Mouse (Mus musculus) testis, adult 2 months (tissue): ENCODE measurements at regions not wholly inside any gene's neighbourhood (a gene's known extent, or its start where the extent isn't known, plus 50 kb on each side); places are given as distances from the start of the nearest gene placed in this dataset.

Source experiments
- H3K27ac ChIP-seq: fragments of 200-500 bp; 2 replicates; pipeline ENCODE4 v1.5.1; 2012; ENCODE audit warnings: low read depth, low read length; ENCODE audit not compliant: control insufficient read depth, insufficient read depth
- H3K27me3 ChIP-seq: fragments of 200-500 bp; 2 replicates; pipeline ENCODE4 v1.6.1; 2012; ENCODE audit warnings: mild to moderate bottlenecking, low read length, moderate library complexity; ENCODE audit not compliant: control insufficient read depth, insufficient read depth
- H3K36me3 ChIP-seq: fragments of 200-500 bp; 2 replicates; pipeline ENCODE4 v1.6.1; 2012; ENCODE audit warnings: mild to moderate bottlenecking, low read length; ENCODE audit not compliant: control insufficient read depth, insufficient read depth
- H3K4me1 ChIP-seq: fragments of 200-500 bp; 2 replicates; pipeline ENCODE4 v1.6.1; 2012; ENCODE audit warnings: low read length; ENCODE audit not compliant: control insufficient read depth, insufficient read depth
- H3K4me3 ChIP-seq: fragments of 200-500 bp; 2 replicates; pipeline ENCODE4 v1.5.1; 2012; ENCODE audit warnings: low read depth, mild to moderate bottlenecking, low read length, moderate library complexity, mixed read lengths; ENCODE audit not compliant: control insufficient read depth
- CTCF ChIP-seq: fragments of 200-500 bp; IDR thresholded peaks from 2 replicates; pipeline ENCODE4 v1.5.1; 2012; ENCODE audit warnings: low read depth, mild to moderate bottlenecking, inconsistent platforms, low read length, moderate library complexity; ENCODE audit not compliant: control insufficient read depth, insufficient read depth, insufficient replicate concordance
- POLR2A ChIP-seq: fragments of 200-500 bp; IDR thresholded peaks from 2 replicates; pipeline ENCODE4 v1.6.1; 2012; ENCODE audit warnings: low read depth, mild to moderate bottlenecking, inconsistent platforms, low read length, moderate library complexity; ENCODE audit not compliant: control insufficient read depth

GRCm38 (mm10) chr16:73719691-73720090 is 691.9 kb downstream of the Robo2 start:
- Histone ChIP-seq H3K27me3 (no peaks in the 10 kb centered on the region), H3K27ac (no peak overlapping the region), H3K4me1 (no peaks in the 10 kb centered on the region), H3K4me3 (no peak overlapping the region), H3K36me3 (no peaks in the 10 kb centered on the region)
- no peak for TF ChIP-seq POLR2A
- TF ChIP-seq CTCF = no peak

- Histone ChIP-seq H3K4me3 (no peak overlapping the region), H3K27me3 (no peaks in the 10 kb centered on the region), H3K36me3 (no peaks in the 10 kb centered on the region), H3K27ac (no peak overlapping the region), H3K4me1 (no peaks in the 10 kb centered on the region)
- no peak for TF ChIP-seq POLR2A
- TF ChIP-seq CTCF = no peak
Observed at GRCm38 (mm10) chr16:73716301-73716700, 695.3 kb downstream of the Robo2 start.

DNA sequence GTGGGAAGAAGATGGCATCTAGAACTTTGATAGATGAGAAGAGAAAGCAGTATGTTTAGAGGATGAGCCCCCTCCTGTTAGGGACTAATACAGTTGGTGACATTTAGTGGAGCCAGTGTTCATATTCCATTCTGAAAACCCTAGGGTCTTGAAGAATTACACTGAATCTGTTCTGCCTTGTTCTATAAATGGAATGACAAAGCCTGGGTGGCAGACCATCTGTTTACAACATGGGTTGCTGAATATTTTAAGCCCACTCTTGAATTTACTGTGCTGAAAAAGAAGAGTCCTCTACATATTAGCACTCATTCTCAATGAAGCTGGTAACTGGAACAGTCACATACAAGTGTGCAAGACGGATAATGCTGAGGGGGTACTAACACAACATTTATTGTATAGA is 704.6 kb downstream of the Robo2 start:
- Histone ChIP-seq H3K4me3 (no peak overlapping the region), H3K27me3 (no peaks in the 10 kb centered on the region), H3K4me1 (no peaks in the 10 kb centered on the region), H3K36me3 (no peaks in the 10 kb centered on the region), H3K27ac (no peak overlapping the region)
- no peak for TF ChIP-seq CTCF

GRCm38 (mm10) chr16:73689274-73689673 is 722.4 kb downstream of the Robo2 start:
- H3K4me1 ChIP-seq = no peaks in the 10 kb centered on the region
- no peaks in the 10 kb centered on the region for H3K27me3 ChIP-seq
- H3K4me3 ChIP-seq = no peak overlapping the region
- H3K36me3 ChIP-seq = no peaks in the 10 kb centered on the region
- TF ChIP-seq CTCF (no peak), POLR2A (no peak)
- no peak overlapping the region for H3K27ac ChIP-seq

DNA sequence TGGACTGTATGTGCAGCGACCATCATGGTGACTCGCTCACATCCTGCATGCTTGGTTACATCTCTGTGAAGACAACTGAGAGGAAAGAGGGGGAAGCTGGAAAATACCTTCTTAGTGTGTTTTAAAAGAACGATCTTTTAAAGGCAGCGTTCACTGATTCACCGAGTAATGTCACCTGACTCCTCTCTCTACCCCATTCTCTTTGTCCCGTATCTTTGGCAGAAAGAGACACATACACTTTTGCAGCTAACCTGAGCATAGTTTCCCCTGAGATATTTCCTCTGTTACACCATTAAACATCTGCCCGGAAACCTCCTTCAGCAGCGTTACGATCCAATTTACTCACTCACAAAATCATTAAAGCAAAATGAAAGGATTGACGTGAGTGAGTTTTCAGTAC is 731.8 kb downstream of the Robo2 start:
- no peaks in the 10 kb centered on the region for H3K36me3 ChIP-seq
- no peak for TF ChIP-seq POLR2A
- TF ChIP-seq CTCF = no peak
- H3K4me3 ChIP-seq = no peak overlapping the region
- no peaks in the 10 kb centered on the region for H3K27me3 ChIP-seq
- no peak overlapping the region for H3K27ac ChIP-seq
- H3K4me1 ChIP-seq = no peaks in the 10 kb centered on the region

DNA sequence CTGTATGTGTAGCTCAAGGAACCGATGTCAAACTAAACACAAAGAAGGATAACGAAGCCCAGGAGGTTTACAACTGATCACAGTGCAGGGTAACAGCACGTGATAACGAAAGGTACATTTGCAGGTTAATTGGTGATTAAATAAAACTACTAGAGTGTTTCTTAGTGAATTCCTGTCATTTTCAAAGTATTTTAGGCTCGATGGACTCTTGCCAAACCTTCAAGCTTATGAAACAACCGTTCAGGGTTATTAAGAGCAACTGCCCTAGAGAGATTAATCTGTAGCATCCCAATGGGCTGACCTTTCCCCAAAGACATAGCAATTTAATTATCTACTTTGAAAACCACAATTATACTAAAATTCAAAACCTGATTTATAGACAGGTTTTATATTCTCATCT is 741.1 kb downstream of the Robo2 start:
- TF ChIP-seq POLR2A = no peak
- Histone ChIP-seq H3K4me3 (no peak overlapping the region), H3K27me3 (no peaks in the 10 kb centered on the region), H3K36me3 (no peaks in the 10 kb centered on the region), H3K27ac (no peak overlapping the region), H3K4me1 (no peaks in the 10 kb centered on the region)

GRCm38 (mm10) chr16:73652976-73653690 is 758.5 kb downstream of the Robo2 start:
- no peaks in the 10 kb centered on the region for H3K27me3 ChIP-seq
- TF ChIP-seq POLR2A (no peak), CTCF (no peak)
- no peak overlapping the region for H3K4me3 ChIP-seq

GRCm38 (mm10) chr16:73647201-73647782 is 764.3 kb downstream of the Robo2 start:
- no peaks in the 10 kb centered on the region for H3K27me3 ChIP-seq
- peak overlapping the region; percentile 42 for H3K4me3 ChIP-seq
- no peaks in the 10 kb centered on the region for H3K36me3 ChIP-seq
- peaks cover 4% of the 10 kb centered on the region for H3K4me1 ChIP-seq
- 0 out of 2 replicates have a peak overlapping the region, but pooled peaks have one; percentile 12 for H3K27ac ChIP-seq
- TF ChIP-seq POLR2A (no peak), CTCF (no peak)

More at GRCm38 (mm10) chr16:73652976-73653690, 758.5 kb downstream of the Robo2 start:
- H3K4me1 ChIP-seq = no peaks in the 10 kb centered on the region
- H3K27ac ChIP-seq = no peak overlapping the region
- H3K36me3 ChIP-seq = no peaks in the 10 kb centered on the region
